Comparison of ENCODE assay signal across 1 mouse cellular context in the genomic region with DNA sequence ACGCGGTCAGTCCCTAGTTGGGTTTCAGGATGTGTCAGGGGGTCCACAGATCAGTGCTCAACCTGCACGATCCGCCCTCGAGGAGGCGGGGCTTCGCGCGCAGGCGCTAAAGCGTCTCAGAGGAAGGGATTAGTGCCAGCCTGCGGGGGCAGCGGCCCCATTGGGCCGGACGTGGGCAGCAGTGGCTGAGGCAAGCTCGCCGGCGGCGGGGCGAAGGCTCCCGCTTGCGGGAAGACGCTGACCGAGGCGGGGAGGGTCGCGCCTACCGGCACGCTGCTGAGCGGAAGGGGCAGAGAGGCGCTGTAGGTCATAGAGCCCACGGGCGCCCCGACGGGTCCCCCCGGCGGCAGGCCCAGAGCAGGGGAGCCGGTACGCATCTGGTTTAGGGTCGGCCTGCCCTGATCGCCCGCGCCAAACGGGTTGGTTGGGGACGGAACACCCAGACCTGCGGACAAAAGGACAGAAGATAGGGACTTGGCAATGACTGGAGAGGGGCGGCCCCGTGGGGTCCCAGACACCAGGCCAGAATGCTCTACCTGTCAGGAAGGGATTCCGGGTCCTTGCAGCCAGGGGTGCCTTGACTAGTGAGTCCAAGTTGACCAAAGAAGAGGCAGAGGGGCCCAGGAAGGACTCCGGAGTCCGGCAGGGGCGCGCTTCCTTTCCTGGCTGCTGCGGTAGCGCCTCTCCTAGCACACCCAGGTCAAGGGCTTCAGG.
TF ChIP-seq lines count a peak whose summit lies in the region.

No protein-coding gene starts in this region.

TF ChIP-seq in CH12.LX, 34 proteins besides CTCF, POLR2A, EP300 and RAD21:
- TF ChIP-seq JUND (conservative IDR thresholded peaks at IDR 0.05; ENCODE audit: low read depth, low read length) (no peak), NRF1 (IDR thresholded peaks at IDR 0.05; ENCODE audit: low read depth, low read length) (peak; percentile 81)
